Mouse (Mus musculus) midbrain, embryonic 16.5 days (tissue): ENCODE measurements around the gene Srebf2. TPM values are rescaled to one million over a fixed set of nuclear protein-coding genes. Genes with fewer than 3 reads are reported as not detected.

Experiments
- ATAC-seq: fragments of 200-750 bp; cut with Nextera tagmentation; 2 replicates; pipeline ENCODE4 v1.8.0; 2017; ENCODE audit warnings: moderate TSS enrichment
- H3K27ac ChIP-seq: fragments of 300-500 bp; sonication (generic); 2 replicates; pipeline ENCODE4 v1.5.1; 2014; ENCODE audit warnings: mild to moderate bottlenecking, low read length, mixed read lengths
- H3K27me3 ChIP-seq: fragments of 300-500 bp; sonication (generic); 2 replicates; pipeline ENCODE4 v1.6.1; 2014; ENCODE audit warnings: low read depth, low read length, mixed read lengths; ENCODE audit not compliant: control insufficient read depth, insufficient read depth
- H3K36me3 ChIP-seq: fragments of 300-500 bp; sonication (generic); 2 replicates; pipeline ENCODE4 v1.6.1; 2014; ENCODE audit warnings: mild to moderate bottlenecking, low read length, moderate library complexity, mixed read lengths; ENCODE audit not compliant: control insufficient read depth, insufficient read depth
- H3K4me1 ChIP-seq: fragments of 300-500 bp; sonication (generic); 2 replicates; pipeline ENCODE4 v1.6.1; 2014; ENCODE audit warnings: mild to moderate bottlenecking, low read length, mixed read lengths; ENCODE audit not compliant: control insufficient read depth, insufficient read depth
- H3K4me2 ChIP-seq: fragments of 300-500 bp; sonication (generic); 2 replicates; pipeline ENCODE4 v1.6.1; 2014; ENCODE audit warnings: mild to moderate bottlenecking, low read length, mixed read lengths
- H3K4me3 ChIP-seq: fragments of 300-500 bp; sonication (generic); 2 replicates; pipeline ENCODE4 v1.5.1; 2014; ENCODE audit warnings: low read depth, mild to moderate bottlenecking, low read length, moderate library complexity, mixed read lengths
- H3K9ac ChIP-seq: fragments of 300-500 bp; sonication (generic); 2 replicates; pipeline ENCODE4 v1.6.1; 2014; ENCODE audit warnings: low read depth, low read length, mixed read lengths
- H3K9me3 ChIP-seq: fragments of 300-500 bp; sonication (generic); replicated peaks from 2 replicates; pipeline ENCODE4 v1.6.1; 2014; ENCODE audit warnings: mild to moderate bottlenecking, low read length, mixed read lengths; ENCODE audit not compliant: control insufficient read depth, poor library complexity, severe bottlenecking
- WGBS: fragments of 180-500 bp; shearing (Covaris S2); extraction: QIAGEN DNeasy Blood & Tissue Kit; methylation state at CpG from one replicate; pipeline ENCODE4 v1.1.7; 2014; 5-methylcytosine and 5-hydroxymethylcytosine counted together
- polyA plus RNA-seq: library from polyadenylated mRNA; unstranded; fragments of >200 nt; fragmentation: Nextera tagmentation; extraction: Ambion mirVana; gene quantifications from 2 replicates; pipeline ENCODE4 v1.2.1, GENCODE M21; 2015

Gene Srebf2
- polyA plus RNA-seq, 1 experiment from 2014 or later: 194 TPM

DNA sequence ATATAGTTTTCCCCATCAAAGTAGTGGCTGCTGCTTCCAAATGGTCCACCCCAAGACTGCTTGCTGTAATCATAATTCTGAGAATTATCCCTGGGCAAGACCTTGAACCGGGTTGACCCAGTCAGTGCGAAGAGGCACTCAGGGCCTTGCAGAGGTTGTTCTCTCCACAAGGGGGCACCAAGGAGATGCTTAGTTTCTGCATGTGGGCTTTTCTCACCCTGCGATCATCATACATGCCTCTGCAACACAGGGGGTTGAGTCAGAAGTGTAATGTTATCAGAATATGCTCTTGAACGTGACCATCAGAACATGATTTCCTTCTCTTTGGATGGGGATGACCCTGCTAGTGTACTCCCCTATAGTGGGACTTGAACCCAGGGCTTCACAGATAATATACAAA is 8.4 kb upstream of the Srebf2 start:
- Histone ChIP-seq H3K36me3 (no peaks in the 10 kb centered on the region), H3K4me1 (no peaks in the 10 kb centered on the region), H3K4me2 (no peak overlapping the region), H3K27me3 (no peaks in the 10 kb centered on the region), H3K27ac (no peak overlapping the region), H3K4me3 (no peak overlapping the region), H3K9ac (no peak overlapping the region), H3K9me3 (no peaks in the 10 kb centered on the region)
- WGBS: 47% methylated on average over 4 of the region's 4 CpGs
- 0 out of 2 replicates have a peak, but pooled peaks have one; percentile 21 for ATAC-seq

DNA sequence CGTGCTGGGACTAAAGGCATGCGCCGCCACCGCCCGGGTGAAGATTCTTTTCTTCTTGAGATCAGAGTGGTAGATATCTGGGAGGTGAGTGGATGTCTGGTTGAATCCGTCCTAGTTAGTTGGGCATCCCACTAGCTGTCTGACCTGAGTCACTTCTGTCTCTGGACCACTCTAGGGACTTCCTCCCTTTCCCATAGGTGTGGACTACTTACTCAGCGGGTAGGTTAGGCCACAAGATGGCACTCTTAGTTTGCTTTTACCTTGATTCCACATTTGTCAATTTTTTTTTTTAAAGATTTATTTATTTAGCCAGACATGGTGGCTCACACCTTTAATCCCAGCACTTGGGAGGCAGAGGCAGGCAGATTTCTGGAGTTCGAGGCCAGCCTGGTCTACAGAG is 7.8 kb upstream of the Srebf2 start:
- Histone ChIP-seq H3K4me1 (no peaks in the 10 kb centered on the region), H3K9ac (no peak overlapping the region), H3K9me3 (no peaks in the 10 kb centered on the region), H3K4me2 (no peak overlapping the region), H3K36me3 (no peaks in the 10 kb centered on the region), H3K4me3 (no peak overlapping the region), H3K27me3 (no peaks in the 10 kb centered on the region), H3K27ac (no peak overlapping the region)
- WGBS: 93% methylated on average over 8 of the region's 8 CpGs
- ATAC-seq: no peak

DNA sequence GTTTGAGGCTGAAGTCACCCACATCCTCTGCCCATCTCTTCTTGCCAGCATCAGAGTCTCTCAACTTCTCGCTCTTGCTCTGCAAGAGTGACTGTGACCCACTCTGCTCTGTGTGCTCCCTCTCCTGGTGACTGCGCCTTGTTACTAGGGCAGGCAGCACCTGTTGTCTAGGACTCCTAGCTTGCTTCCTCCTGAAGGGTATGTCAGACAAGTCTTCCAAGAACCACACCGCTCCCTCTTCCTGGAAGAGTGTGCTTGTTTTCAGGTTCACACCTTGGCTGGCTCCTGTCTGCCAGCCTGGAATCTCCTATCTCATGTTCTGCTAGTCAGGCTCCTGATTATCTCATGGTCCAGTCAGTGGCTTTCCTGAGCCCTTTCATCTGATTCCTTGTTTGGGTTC is 6.6 kb upstream of the Srebf2 start:
- H3K27me3 ChIP-seq: no peaks in the 10 kb centered on the region
- WGBS: 91% methylated on average over 3 of the region's 3 CpGs
- no peak overlapping the region for H3K27ac ChIP-seq
- no peaks in the 10 kb centered on the region for H3K9me3 ChIP-seq
- no peak overlapping the region for H3K4me3 ChIP-seq
- H3K9ac ChIP-seq: no peak overlapping the region
- H3K4me1 ChIP-seq: no peaks in the 10 kb centered on the region; the same call in 1 of the 2 replicates
- H3K36me3 ChIP-seq: no peaks in the 10 kb centered on the region
- ATAC-seq: no peak
- H3K4me2 ChIP-seq: no peak overlapping the region

DNA sequence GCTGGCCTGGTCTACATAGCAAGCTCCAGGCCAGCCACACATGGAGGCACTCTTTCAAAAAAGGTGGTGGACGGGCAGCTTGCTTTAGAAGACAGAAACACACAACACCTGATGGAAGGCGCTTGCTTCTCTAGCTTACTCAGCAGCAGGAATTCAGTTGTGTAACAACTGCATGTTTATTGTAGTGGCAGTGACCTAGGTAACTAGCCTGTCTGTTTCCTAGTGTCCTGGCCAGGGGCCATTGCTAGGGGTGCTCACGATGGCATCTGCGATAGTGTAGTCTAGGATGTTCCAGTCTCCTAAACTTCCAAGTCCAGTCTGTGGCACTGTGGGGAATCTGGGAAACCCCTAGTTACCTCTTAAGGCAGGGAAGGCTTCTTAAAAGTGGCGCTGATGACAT is 2.8 kb upstream of the Srebf2 start:
- peak overlapping the region; percentile 35; the same call in 1 of the 2 replicates for H3K27ac ChIP-seq
- WGBS: 88% methylated on average over 5 of the region's 5 CpGs

DNA sequence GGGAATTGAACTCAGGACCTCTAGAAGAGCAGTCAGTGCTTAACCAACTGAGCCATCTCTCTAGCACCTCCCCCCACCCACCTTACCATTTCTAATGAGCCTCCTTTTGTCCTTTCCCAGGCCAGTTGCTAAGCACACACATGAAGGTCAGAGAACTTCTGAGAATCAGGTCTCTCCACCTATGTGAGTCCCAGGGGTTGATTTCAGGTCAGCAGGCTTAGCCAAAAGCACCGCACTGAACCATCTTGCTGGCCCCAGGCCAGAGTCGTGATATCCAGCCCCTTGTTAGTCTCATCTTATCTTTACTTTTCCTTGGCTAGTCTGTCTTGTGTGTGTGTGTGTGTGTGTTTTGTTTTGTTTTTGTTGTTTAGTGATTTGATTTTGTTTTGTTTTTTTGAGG is 1.6 kb upstream of the Srebf2 start:
- H3K9ac ChIP-seq: no peak overlapping the region
- no peak overlapping the region for H3K4me2 ChIP-seq
- 28% methylated on average over 2 of the region's 2 CpGs for WGBS

More for the DNA sequence above, 2.8 kb upstream of the Srebf2 start:
- Histone ChIP-seq H3K9me3 (no peaks in the 10 kb centered on the region), H3K36me3 (no peaks in the 10 kb centered on the region), H3K9ac (0 out of 2 replicates have a peak overlapping the region, but pooled peaks have one; percentile 3), H3K4me3 (no peak overlapping the region), H3K27me3 (no peaks in the 10 kb centered on the region), H3K4me1 (peaks cover 10% of the 10 kb centered on the region), H3K4me2 (no peak overlapping the region)
- ATAC-seq: no peak

DNA sequence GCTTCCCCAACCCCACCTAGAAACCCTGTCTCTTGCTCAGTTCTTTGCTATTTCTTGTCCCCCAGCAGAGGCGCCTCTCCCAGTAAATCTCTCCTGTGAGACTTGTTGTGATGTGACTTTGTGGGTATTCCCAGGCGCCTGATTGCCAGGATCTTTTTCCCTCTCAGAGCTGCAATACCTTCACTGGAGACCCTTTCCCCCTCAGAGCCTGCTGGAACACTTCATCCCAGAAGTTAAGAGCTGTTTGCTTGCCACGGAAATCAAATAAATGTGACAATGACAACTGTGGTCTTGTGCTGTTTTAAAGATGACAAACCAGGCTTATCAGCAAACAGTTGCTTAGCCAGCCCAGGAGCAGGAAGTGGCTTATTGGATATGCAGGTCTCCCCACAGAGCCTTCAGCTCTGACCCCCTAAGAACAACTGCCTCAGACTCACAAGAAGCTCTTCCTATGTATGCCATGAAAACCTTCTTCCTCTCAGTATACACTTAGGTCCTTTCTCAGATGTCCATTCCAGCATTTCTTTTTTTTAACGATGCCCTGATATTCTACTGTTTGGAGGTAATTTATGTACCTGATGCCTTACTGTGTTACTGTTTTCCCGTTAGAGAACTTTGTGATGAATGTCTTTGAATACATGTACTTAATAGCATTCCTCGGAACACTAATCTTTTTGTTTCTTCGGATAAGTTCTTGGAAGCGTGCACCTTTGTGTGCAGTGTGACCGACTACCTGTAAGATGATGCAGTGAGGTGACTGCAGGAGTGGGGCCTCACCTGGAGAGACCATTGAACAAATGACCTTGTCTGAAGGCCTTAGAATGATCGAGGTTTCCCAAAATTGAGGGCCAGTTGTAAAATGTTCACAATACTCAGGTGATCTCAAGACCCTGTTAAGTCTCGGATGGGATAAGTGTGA is 871 bp upstream of the Srebf2 start:
- peak; percentile 28 for ATAC-seq
- H3K4me3 ChIP-seq: peak overlapping the region; percentile 86
- 12% methylated on average over 11 of the region's 11 CpGs for WGBS
- peaks cover 26% of the 10 kb centered on the region for H3K4me1 ChIP-seq
- no peaks in the 10 kb centered on the region for H3K9me3 ChIP-seq
- peak overlapping the region; percentile 98 for H3K27ac ChIP-seq
- H3K9ac ChIP-seq: peak overlapping the region; percentile 23
- H3K27me3 ChIP-seq: no peaks in the 10 kb centered on the region
- H3K36me3 ChIP-seq: no peaks in the 10 kb centered on the region
- H3K4me2 ChIP-seq: peak overlapping the region; percentile 53

More for the DNA sequence above, 1.6 kb upstream of the Srebf2 start:
- no peaks in the 10 kb centered on the region for H3K9me3 ChIP-seq
- peak overlapping the region; percentile 98 for H3K27ac ChIP-seq
- no peak for ATAC-seq
- H3K36me3 ChIP-seq: no peaks in the 10 kb centered on the region
- no peak overlapping the region for H3K4me3 ChIP-seq
- peaks cover 22% of the 10 kb centered on the region for H3K4me1 ChIP-seq
- H3K27me3 ChIP-seq: no peaks in the 10 kb centered on the region

DNA sequence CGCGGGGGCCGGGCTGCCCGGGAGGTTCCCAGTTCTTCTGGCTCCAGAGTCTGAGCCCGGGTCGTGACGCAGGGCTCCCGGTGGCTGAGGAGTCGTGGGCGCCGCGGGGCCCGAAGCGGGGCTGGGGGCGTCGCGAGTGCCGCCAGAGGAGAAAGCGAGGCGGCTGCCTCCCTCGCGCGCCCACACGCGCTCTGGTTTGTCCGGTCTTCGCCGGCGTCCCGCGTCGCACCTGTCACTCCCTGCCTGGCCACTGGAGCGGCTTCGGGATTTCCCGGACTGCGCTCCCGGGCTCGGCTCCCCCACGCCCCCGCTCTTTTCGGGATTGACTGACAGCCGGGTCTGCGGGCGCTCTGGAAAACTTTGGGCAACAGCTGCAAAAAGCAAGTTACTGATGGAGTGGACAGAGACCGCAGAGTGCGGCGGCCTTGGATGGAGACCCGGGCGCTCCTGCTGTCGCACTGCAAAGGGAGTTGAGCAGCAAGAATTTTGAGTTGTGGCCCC is 680 bp downstream of the Srebf2 start:
- no peak for ATAC-seq
- Histone ChIP-seq H3K4me2 (peak overlapping the region; percentile 75), H3K9me3 (no peaks in the 10 kb centered on the region), H3K36me3 (no peaks in the 10 kb centered on the region), H3K4me1 (peaks cover 30% of the 10 kb centered on the region), H3K9ac (peak overlapping the region; percentile 89), H3K4me3 (peak overlapping the region; percentile 86), H3K27me3 (no peaks in the 10 kb centered on the region), H3K27ac (peak overlapping the region; percentile 98)
- WGBS: under 1% methylated on average over 50 of the region's 50 CpGs

DNA sequence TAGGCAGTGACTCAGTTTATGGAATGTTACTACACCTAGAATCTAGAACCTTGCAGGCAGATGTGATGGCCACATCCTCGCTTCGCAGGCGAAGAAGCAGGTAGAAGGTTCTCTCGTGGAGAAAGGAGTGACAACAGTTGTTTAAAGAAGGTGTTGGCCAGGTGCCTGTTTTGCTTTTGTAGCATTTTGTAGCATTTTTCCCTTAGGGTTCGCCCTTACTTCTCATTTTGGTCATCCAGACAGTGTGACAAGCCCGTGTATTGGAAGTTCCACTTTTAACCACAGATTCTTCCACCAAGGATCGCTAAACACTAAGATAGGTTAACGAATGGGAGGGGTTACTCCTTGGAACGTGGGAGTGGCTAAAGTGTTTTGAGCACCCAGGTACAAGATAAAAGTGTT is 1.5 kb downstream of the Srebf2 start:
- ATAC-seq: no peak
- Histone ChIP-seq H3K9ac (peak overlapping the region; percentile 89), H3K4me2 (peak overlapping the region; percentile 75), H3K27me3 (no peaks in the 10 kb centered on the region), H3K4me1 (peaks cover 30% of the 10 kb centered on the region), H3K36me3 (no peaks in the 10 kb centered on the region), H3K27ac (peak overlapping the region; percentile 98), H3K9me3 (no peaks in the 10 kb centered on the region), H3K4me3 (peak overlapping the region; percentile 86)
- 24% methylated on average over 9 of the region's 9 CpGs for WGBS

DNA sequence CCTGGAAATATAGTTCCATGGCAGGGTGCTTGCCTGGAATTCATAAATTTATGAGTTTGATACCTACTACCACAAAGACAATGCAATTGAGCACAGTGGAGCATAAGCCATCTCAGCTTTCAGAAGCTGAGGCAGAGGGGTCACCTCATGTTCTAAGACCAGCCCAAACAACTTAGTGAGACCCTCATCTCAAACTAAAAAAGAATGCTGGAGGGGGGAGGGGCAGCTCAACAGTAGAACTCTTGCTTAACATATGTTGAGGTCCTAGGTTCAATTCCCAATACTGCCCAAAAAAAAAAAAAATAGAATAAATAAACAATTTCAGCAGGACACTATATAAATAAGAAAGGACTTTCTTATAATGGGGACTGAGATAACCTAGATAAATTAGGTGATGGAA is 3.1 kb downstream of the Srebf2 start:
- no peak for ATAC-seq
- peaks cover 30% of the 10 kb centered on the region for H3K4me1 ChIP-seq
- H3K4me3 ChIP-seq: no peak overlapping the region
- H3K4me2 ChIP-seq: peak overlapping the region; percentile 75
- no peak overlapping the region for H3K27ac ChIP-seq
- no peaks in the 10 kb centered on the region for H3K36me3 ChIP-seq
- no peaks in the 10 kb centered on the region for H3K27me3 ChIP-seq
- no peak overlapping the region for H3K9ac ChIP-seq
- H3K9me3 ChIP-seq: no peaks in the 10 kb centered on the region
